8 mouse cellular contexts compared by ENCODE assay signal in the genomic region with DNA sequence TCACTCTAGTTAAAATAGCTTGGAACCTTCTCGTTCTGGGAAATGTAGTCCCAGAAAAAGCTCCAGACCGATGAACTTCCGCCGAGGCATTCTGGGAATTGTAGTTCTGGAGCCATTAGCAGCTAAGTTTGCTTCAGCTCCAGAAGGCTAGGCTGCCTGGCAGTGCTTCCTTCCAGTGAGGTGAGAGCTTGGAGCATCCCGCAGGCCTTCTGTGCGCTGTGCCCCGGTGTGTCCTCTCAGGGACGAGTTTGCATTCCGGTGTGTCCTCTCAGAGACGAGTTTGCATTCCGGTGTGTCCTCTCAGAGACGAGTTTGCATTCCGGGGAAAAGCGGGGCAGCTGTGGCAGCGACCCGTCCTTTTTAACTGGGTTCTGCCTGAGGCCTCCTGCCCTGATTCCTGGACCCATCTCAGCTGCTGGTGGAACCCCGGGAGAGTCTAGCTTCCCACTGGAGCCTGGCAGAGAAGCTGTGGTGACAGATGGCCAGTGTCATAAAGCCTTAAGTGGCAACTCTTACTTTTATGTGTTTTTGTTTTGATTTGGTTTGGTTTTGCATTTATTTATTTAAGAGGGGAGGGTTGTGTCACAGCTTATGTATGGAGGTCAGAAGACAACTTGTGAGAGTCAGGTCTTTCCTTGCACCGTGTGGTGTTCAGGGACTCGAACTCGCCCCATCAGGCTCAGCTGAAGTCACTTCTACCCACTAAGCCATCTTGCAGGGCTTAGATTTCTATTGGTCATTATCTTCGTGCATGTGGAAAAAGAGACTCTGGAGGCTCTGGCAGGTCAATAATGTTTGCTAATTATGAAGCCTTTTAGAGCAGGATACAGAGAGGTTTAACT. TPM values are rescaled to one million over a fixed set of nuclear protein-coding genes. Genes with fewer than 3 reads are reported as not detected.
DNase-seq lines count a peak whose midpoint lies in the region; ATAC-seq and TF ChIP-seq lines count a peak whose summit lies in the region.

A gene (plus strand): TSS at position 162 of the 842 bp plus-strand sequence.

- H3K36me3 ChIP-seq in C2C12 (ENCODE audit: control insufficient read depth, insufficient read depth), result no peaks in the 10 kb centered on the region
- peaks cover 7% of the 10 kb centered on the region; the same call in 1 of the 2 replicates for H3K36me3 ChIP-seq in heart, embryonic 12.5 days
- H3K36me3 ChIP-seq in kidney, embryonic 16.5 days (ENCODE audit: insufficient read depth, low read length), result peaks cover 2% of the 10 kb centered on the region; the same call in 1 of the 2 replicates
- H3K36me3 ChIP-seq in stomach, embryonic 16.5 days (ENCODE audit: control insufficient read depth, insufficient read depth, low read length), result peaks cover 4% of the 10 kb centered on the region; the same call in 1 of the 2 replicates

- H3K9me3 ChIP-seq in heart, embryonic 12.5 days (replicated peaks), result no peaks in the 10 kb centered on the region
- no peaks in the 10 kb centered on the region for H3K9me3 ChIP-seq in kidney, embryonic 16.5 days (ENCODE audit: low read length)
- no peaks in the 10 kb centered on the region for H3K9me3 ChIP-seq in stomach, embryonic 16.5 days (replicated peaks; ENCODE audit: control insufficient read depth, low read length)

- H3K4me2 ChIP-seq in heart, embryonic 12.5 days, result peak within 1 kb of the TSS; percentile 81
- H3K4me2 ChIP-seq in kidney, embryonic 16.5 days (replicated peaks; ENCODE audit: low read depth, low read length), result peak within 1 kb of the TSS; percentile 54
- peak within 1 kb of the TSS; percentile 73 for H3K4me2 ChIP-seq in stomach, embryonic 16.5 days (ENCODE audit: low read depth, low read length)

- ATAC-seq in heart, embryonic 12.5 days (ENCODE audit: insufficient number of reproducible peaks, low FRiP score), result peak; percentile 84; the same call in 1 of the 2 replicates
- peak; percentile 92 for ATAC-seq in kidney, embryonic 16.5 days (ENCODE audit: low FRiP score, low TSS enrichment)
- ATAC-seq in monocyte, adult 5-6 weeks (replicated peaks; ENCODE audit: insufficient number of reproducible peaks, low FRiP score, low TSS enrichment, poor library complexity, severe bottlenecking), result peak; percentile 85
- ATAC-seq in stomach, embryonic 16.5 days (ENCODE audit: insufficient read depth, low FRiP score), result peak; percentile 86

- no peak for TF ChIP-seq CTCF in C2C12 (IDR thresholded peaks at IDR 0.05; ENCODE audit: control insufficient read depth, insufficient read depth, insufficient read length)

- H3K9ac ChIP-seq in heart, embryonic 12.5 days, result peak within 1 kb of the TSS; percentile 72
- peak within 1 kb of the TSS; percentile 59 for H3K9ac ChIP-seq in kidney, embryonic 16.5 days (replicated peaks; ENCODE audit: low read length)
- peak within 1 kb of the TSS; percentile 80 for H3K9ac ChIP-seq in stomach, embryonic 16.5 days (ENCODE audit: low read length)

- peak within 1 kb of the TSS; percentile 51 for H3ac ChIP-seq in C2C12 (ENCODE audit: control insufficient read depth, insufficient read length, low read depth)

- H3K79me2 ChIP-seq in C2C12 (ENCODE audit: control insufficient read depth, insufficient read depth), result no peaks in the 10 kb centered on the region

- H3K4me1 ChIP-seq in heart, embryonic 12.5 days (replicated peaks), result peaks cover 7% of the 10 kb centered on the region
- peaks cover 8% of the 10 kb centered on the region; the same call in 1 of the 2 replicates for H3K4me1 ChIP-seq in kidney, embryonic 16.5 days (ENCODE audit: insufficient read depth, low read length)
- 0 out of 2 replicates have a peak, but pooled peaks cover 4% of the 10 kb centered on the region for H3K4me1 ChIP-seq in stomach, embryonic 16.5 days (ENCODE audit: control insufficient read depth, insufficient read depth, low read length)

- no peaks in the 10 kb centered on the region for H3K27me3 ChIP-seq in C2C12 (ENCODE audit: control insufficient read depth, insufficient read depth, insufficient read length)
- H3K27me3 ChIP-seq in heart, embryonic 12.5 days (replicated peaks), result no peaks in the 10 kb centered on the region
- no peaks in the 10 kb centered on the region for H3K27me3 ChIP-seq in kidney, embryonic 16.5 days (ENCODE audit: insufficient read depth, low read length)
- H3K27me3 ChIP-seq in stomach, embryonic 16.5 days (ENCODE audit: control insufficient read depth, insufficient read depth, low read length), result no peaks in the 10 kb centered on the region

- no peak within 1 kb of the TSS for H3K4me3 ChIP-seq in C2C12 (ENCODE audit: insufficient read depth, poor library complexity, severe bottlenecking)
- peak within 1 kb of the TSS; percentile 58 for H3K4me3 ChIP-seq in heart, embryonic 12.5 days
- H3K4me3 ChIP-seq in kidney, embryonic 16.5 days (ENCODE audit: low read length), result peak within 1 kb of the TSS; percentile 54
- peak within 1 kb of the TSS; percentile 70 for H3K4me3 ChIP-seq in stomach, embryonic 16.5 days (replicated peaks; ENCODE audit: low read length)

- H3K79me3 ChIP-seq in C2C12 (ENCODE audit: low read depth), result no peaks in the 10 kb centered on the region

- 20% methylated on average over 21 of the region's 21 CpGs for WGBS in heart, embryonic 12.5 days
- 20% methylated on average over 21 of the region's 21 CpGs for WGBS in kidney, embryonic 16.5 days
- 15% methylated on average over 21 of the region's 21 CpGs for WGBS in stomach, embryonic 16.5 days

- no peak within 1 kb of the TSS for H3K27ac ChIP-seq in heart, embryonic 12.5 days (ENCODE audit: poor library complexity, severe bottlenecking)
- no peak within 1 kb of the TSS for H3K27ac ChIP-seq in kidney, embryonic 16.5 days (ENCODE audit: low read length)
- peak within 1 kb of the TSS; percentile 38; the same call in 1 of the 2 replicates for H3K27ac ChIP-seq in stomach, embryonic 16.5 days (ENCODE audit: low read length)

- peak; percentile 99 for DNase-seq in brain, adult 2 months (ENCODE audit: low read depth, low spot score)
- DNase-seq in fat pad, adult 2 months (ENCODE audit: extremely low read depth, low read depth, low spot score), result peak; percentile 52
- DNase-seq in liver, result peak; percentile 60

TF ChIP-seq in C2C12, 6 proteins besides CTCF, POLR2A, EP300 and RAD21:
- TF ChIP-seq MAX (IDR thresholded peaks at IDR 0.05) (no peak), USF1 (IDR thresholded peaks at IDR 0.05; ENCODE audit: low read depth) (no peak), CEBPB (IDR thresholded peaks at IDR 0.05; ENCODE audit: low read depth) (no peak), MYOG (IDR thresholded peaks at IDR 0.05; ENCODE audit: control insufficient read depth, extremely low read depth, insufficient read length) (no peak), FOSL1 (IDR thresholded peaks at IDR 0.05; ENCODE audit: insufficient read depth, low read length, poor library complexity, severe bottlenecking) (no peak), MYOD1 (IDR thresholded peaks at IDR 0.05; ENCODE audit: control insufficient read depth, insufficient read length, low read depth) (no peak)
TF ChIP-seq in C2C12: peak in this region for 0.

RNA-seq across cellular contexts. Expression of the gene that starts here (rescaled TPM):
- 0.25 TPM for polyA plus RNA-seq in C2C12 (2012; fragmentation: generic; extraction: Trizol)
- polyA plus RNA-seq in heart, embryonic 12.5 days (2016; fragmentation: Nextera tagmentation; extraction: Ambion mirVana), result 2.2 and 2.5 TPM in 2 replicates
- polyA plus RNA-seq in kidney, embryonic 16.5 days (2015; fragmentation: Nextera tagmentation; extraction: Ambion mirVana), result 4.4 and 4.9 TPM in 2 replicates
- total RNA-seq in monocyte, adult 5-6 weeks (2017), result 0.87 to 1.5 TPM in 2 of 3 replicates, not detected in the other
- polyA plus RNA-seq in stomach, embryonic 16.5 days (2015; fragmentation: Nextera tagmentation; extraction: Ambion mirVana), result 3.9 TPM in 2 replicates
